Mouse (Mus musculus): Measurements from ENCODE around the gene Ndufb5.
"Not testable (repeated sequence)": the region's sequence is repeated elsewhere in the genome, so short reads cannot be mapped to it uniquely, and the experiment has no call there.

Ndufb5 gene

GRCm38 (mm10) chr3:32725951-32726350 is 10.8 kb upstream of the Ndufb5 start:
- no peak for DNase-seq (ENCODE audit: low read depth, low spot score)

GRCm38 (mm10) chr3:32727861-32728260 is 8.9 kb upstream of the Ndufb5 start:
- no peak for DNase-seq (ENCODE audit: low read depth, low spot score)

DNA sequence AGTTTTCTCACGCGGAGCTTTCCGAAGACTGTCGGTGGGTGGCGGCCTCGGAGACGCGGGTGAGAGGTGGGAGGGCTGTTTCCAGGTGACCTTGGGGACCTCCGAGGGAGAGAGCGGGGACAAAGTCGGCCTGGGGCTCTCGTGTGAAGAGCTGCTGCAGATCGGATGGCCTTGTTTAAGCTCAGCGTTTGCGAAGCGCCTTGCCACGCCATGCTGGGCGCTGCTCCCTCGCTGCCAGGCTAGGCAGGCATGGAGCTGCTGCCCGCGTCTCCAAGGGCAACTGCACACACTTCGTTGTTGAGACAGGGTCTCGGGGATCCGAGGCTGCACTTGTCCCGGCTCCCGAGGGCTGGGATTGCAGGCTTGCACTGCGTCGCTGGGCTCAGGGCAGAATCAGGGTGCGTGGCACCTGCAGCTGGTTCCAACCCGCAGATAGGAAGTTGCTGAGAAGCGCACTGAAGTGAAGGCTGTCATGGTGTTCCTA is 424 bp downstream of the Ndufb5 start, which contains the start of gene Mrpl47:
Mrpl47 (minus strand) TSS at position 434 of the 484 bp plus-strand sequence.
- no peak for DNase-seq (ENCODE audit: low read depth, low spot score)

GRCm38 (mm10) chr3:32738549-32738948 is 1.8 kb downstream of the Ndufb5 start:
- no peak for DNase-seq (ENCODE audit: low read depth, low spot score)

DNA sequence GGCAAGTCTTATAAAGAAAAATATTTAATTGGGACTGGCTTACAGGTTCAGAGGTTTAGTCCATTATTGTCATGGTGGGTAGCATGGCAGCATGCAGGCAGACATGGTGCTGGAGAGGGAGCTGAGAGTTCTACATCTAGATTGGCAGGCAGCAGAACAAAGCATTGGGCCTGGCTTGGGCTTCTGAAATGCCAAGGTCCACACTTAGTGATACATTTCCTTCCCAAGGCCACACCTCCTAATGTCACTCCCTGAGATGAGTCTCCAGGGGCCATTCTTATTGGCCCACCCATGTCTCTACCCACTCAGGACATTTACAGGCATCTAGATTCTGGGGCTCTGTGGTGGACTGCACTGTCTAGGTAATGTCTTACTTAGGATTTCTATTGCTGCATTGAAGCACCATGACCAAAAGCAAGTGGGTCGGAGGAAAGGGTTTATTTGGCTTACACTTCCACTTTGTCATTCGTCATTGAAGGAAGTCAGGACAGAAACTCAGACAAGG is 5.5 kb downstream of the Ndufb5 start:
- no peak for DNase-seq (ENCODE audit: low read depth, low spot score)

DNA sequence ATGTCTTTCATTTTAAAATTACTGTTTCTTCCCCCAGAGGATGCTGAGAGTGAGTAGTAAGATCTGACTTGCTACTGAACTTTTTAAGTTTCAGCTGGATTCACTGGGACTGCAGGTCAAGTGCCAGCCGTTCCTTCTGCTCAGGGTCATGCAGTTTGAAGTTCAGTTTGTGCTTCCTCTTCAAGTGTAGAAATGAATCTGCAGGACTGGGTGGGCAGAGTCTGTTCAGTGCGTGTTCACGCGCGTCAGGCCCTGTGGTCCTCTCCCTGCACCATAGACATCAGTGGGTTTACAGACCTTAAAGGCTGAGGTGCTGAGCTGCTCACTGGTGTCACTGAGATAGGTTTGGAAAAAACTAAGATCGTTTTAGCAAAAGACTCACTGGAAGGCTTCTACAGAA is 8.2 kb downstream of the Ndufb5 start:
- no peak for DNase-seq (ENCODE audit: low read depth, low spot score)

DNA sequence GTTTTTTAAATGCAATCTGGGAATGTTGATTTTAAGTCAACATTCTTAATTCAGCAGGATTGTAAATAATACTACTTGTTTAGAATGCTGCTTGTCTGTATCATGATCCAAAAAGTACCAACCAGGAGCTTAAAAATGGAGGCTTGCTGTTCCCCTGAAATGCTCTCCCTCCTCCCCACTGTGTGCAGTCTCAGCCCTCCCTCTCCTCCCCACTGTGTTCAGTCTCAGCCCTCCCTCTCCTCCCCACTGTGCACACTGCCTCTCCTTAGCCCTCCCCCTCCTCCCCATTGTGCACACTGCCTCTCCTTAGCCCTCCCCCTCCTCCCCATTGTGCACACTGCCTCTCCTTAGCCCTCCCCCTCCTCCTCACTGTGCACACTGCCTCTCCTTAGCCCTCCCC is 8.6 kb downstream of the Ndufb5 start:
- not testable (repeated sequence) for DNase-seq (ENCODE audit: low read depth, low spot score)

DNA sequence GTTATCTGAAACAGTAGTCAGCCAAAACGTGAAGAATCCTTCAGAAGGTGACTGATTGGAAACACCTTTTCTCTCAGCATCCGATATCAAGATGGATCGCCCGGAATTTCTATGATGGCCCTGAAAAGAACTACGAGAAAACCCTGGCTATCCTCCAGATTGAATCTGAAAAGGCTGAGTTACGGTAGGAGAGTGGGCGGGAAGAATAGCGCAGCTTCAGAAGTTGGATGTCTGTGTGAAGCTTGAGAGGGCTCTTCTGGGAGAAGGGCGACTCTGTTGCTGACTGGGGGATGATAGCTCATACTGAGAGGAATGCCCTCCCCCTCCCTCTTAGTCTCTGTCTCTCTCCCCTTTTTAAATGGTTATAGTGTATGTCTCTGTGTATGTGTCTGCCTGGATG is 11.6 kb downstream of the Ndufb5 start:
- no peak for DNase-seq (ENCODE audit: low read depth, low spot score)

DNA sequence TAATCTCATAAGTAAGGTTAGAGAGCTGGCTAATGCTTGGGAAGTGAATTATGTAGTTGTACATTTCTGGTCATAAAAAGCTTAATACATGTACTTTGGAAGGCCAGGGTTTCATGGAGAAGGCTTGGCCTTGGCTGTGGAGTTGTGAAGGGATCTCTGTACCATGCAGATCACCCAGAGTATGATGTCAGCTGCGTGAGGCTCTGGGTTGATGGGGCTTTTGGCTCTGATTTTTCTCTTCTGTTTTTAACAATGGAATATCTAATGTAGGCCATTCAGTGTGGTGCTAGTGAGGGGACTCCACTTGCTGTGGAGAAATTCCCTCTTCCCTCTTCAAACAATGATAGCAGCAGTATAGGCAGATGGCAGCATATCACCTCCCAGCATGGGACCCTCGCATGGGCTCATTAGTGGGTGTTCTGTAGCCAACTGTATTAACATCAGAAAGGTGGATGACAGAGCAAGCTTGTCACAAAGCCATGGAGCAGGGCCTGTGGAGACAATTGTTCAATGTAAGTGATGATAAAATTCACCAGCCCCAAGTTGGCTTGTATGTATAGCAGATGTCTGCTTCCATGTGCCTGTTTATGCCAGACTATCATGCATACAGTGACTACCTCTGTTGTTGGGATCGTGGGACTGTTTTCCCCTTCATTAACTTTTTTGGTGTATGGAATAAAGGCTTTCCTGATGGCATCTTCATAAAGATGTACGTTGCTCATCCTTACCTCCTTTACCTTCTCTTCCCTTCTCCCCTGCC is 13.2 kb downstream of the Ndufb5 start:
- DNase-seq (ENCODE audit: low read depth, low spot score): no peak

GRCm38 (mm10) chr3:32754384-32754915 is 17.7 kb downstream of the Ndufb5 start:
- no peak for DNase-seq (ENCODE audit: low read depth, low spot score)

- DNase-seq (ENCODE audit: low read depth, low spot score): no peak
These were observed 22.4 kb downstream of the Ndufb5 start for GRCm38 (mm10) chr3:32759212-32759611.

- DNase-seq (ENCODE audit: low read depth, low spot score): no peak
These were observed 26.2 kb downstream of the Ndufb5 start for GRCm38 (mm10) chr3:32762962-32763361.

DNA sequence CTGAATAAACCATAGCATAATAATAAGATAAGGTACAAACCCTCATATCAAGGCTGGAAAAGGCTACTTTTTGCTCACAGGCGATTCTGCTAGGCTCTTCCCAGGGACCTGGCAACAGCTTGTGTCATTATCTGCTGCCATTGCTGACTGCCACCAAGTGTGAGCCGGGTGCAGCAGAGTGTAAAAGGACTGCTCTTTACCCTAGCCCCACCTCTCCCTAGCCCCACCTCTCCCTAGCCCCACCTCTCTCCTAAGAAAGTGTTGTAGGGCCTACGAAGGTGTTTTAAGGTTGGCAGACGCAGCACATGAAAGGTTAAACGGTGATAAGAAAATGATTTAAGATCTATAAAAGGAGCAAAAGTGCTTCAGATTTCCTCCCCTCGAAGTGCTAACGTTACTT is 27.1 kb downstream of the Ndufb5 start:
- DNase-seq (ENCODE audit: low read depth, low spot score): no peak

- no peak for DNase-seq (ENCODE audit: low read depth, low spot score)
These were observed 34.0 kb downstream of the Ndufb5 start for GRCm38 (mm10) chr3:32770781-32771180.
